Mouse (Mus musculus): ENCODE results near the gene Cux2. TPM values are rescaled to one million over a fixed set of nuclear protein-coding genes. Genes with fewer than 3 reads are reported as not detected.

Gene Cux2
- polyA plus RNA-seq, 1 experiment from 2014 or later, result 17.4 TPM

DNA sequence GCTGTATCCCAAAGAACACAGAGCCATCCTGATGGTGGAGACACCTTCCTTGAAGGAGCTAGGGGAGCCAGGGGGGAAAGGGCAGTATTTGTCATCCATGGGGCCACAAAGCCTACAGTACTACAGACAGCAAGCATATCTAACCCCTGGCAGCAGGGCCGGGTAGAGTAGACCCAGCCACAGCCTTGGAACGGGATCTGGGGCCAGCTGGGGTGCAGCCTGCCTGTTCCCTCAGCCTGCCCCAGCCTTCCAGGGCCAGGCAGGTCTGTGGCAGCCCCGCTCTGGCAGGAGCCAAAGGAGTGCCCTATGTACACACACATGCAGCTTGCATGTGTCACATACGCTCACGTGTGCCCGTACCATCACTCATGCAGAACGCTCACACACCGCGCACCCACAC lies 48.6 kb downstream of the Cux2 start:
- no peak overlapping the region for H3K27ac ChIP-seq (ENCODE audit: low read depth, low read length)
- DNase-seq (ENCODE audit: low spot score) (no peak), ATAC-seq (ENCODE audit: low FRiP score) (no peak)
- WGBS, result 91% methylated on average over 9 of the region's 9 CpGs
- H3K9ac ChIP-seq (ENCODE audit: low read depth, low read length), result no peak overlapping the region
- H3K9me3 ChIP-seq (ENCODE audit: control insufficient read depth, low read length), result no peaks in the 10 kb centered on the region
- H3K4me2 ChIP-seq (replicated peaks; ENCODE audit: low read depth, low read length), result no peak overlapping the region
- H3K4me1 ChIP-seq (replicated peaks; ENCODE audit: control insufficient read depth, insufficient read depth, low read length), result no peaks in the 10 kb centered on the region; the same call in 1 of the 2 replicates
- no peak overlapping the region for H3K4me3 ChIP-seq (ENCODE audit: low read depth, low read length)
- H3K27me3 ChIP-seq (ENCODE audit: control insufficient read depth, insufficient read depth, low read length), result no peaks in the 10 kb centered on the region
- H3K36me3 ChIP-seq (ENCODE audit: control insufficient read depth, insufficient read depth, low read length), result no peaks in the 10 kb centered on the region

DNA sequence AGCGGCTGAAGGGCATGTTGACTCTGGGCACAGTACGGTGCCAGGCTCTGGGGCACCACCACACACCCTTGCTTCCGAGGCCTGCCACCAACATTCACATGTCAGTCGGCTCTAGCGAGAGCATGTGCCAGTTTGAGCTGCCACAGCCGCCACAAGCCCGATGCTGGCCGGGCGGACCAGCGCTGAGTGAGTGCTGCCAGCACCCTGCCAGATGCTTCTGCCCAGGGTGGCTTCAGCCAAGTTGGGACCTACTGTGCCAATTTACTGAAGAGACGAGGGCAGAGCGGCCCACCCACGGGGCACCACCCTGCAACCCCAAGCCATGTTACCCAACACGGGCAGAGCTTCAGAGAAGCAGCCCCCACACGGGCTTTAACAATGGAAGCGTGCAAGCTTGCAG lies 49.5 kb downstream of the Cux2 start:
- no peak overlapping the region for H3K27ac ChIP-seq (ENCODE audit: low read depth, low read length)
- 91% methylated on average over 16 of the region's 16 CpGs for WGBS
- DNase-seq (ENCODE audit: low spot score) (no peak), ATAC-seq (ENCODE audit: low FRiP score) (no peak)
- H3K9me3 ChIP-seq (ENCODE audit: control insufficient read depth, low read length), result no peaks in the 10 kb centered on the region
- H3K36me3 ChIP-seq (ENCODE audit: control insufficient read depth, insufficient read depth, low read length), result no peaks in the 10 kb centered on the region
- no peak overlapping the region for H3K9ac ChIP-seq (ENCODE audit: low read depth, low read length)
- H3K4me3 ChIP-seq (ENCODE audit: low read depth, low read length), result no peak overlapping the region
- H3K4me1 ChIP-seq (replicated peaks; ENCODE audit: control insufficient read depth, insufficient read depth, low read length), result no peaks in the 10 kb centered on the region; the same call in 1 of the 2 replicates
- H3K4me2 ChIP-seq (replicated peaks; ENCODE audit: low read depth, low read length), result no peak overlapping the region
- H3K27me3 ChIP-seq (ENCODE audit: control insufficient read depth, insufficient read depth, low read length), result no peaks in the 10 kb centered on the region

DNA sequence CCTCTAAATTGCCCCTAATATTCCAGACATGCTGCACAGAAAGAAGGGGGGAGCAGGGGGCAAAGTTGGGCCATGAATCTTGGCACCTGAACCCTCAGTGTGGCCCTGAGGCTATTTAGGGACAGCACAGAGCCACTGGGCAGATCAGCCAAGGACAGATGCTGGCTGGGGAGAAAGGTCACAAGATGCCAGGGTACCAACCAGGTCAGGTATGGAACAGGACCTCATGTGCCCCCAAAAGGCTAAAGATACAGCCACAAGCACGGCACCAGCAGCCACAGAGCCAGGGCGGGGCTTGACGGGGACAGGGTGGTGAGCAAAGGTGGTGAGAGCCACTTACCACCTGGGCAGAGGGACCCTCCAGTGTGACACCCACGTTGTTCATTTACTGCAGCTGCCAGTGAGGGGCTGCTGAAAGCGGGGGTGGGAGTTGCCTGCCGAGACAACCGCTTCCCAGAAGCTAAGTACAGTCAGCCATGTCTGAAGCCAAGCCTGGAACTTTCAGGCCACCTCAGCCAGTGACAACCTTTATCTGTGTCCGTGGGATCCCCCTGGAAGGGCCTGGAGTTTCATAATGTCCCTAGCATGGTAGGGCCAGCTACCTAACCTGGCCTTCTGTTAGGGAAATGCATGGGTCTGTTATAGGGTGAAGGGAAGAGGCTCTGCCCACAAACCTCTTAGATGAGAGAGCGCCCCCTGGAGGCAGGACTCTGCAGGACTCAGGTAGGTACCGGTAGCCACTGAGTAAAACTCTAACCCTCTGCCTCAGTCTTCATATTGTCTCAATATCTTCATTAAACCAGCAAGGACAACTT lies 50.7 kb downstream of the Cux2 start:
- no peak overlapping the region for H3K4me2 ChIP-seq (replicated peaks; ENCODE audit: low read depth, low read length)
- no peak overlapping the region for H3K4me3 ChIP-seq (ENCODE audit: low read depth, low read length)
- no peak overlapping the region for H3K27ac ChIP-seq (ENCODE audit: low read depth, low read length)
- whole genome bisulfite sequencing, result 64% methylated on average over 10 of the region's 10 CpGs
- H3K27me3 ChIP-seq (ENCODE audit: control insufficient read depth, insufficient read depth, low read length), result no peaks in the 10 kb centered on the region
- H3K9me3 ChIP-seq (ENCODE audit: control insufficient read depth, low read length), result no peaks in the 10 kb centered on the region
- peak; percentile 81 for DNase-seq (ENCODE audit: low spot score)
- no peak overlapping the region for H3K9ac ChIP-seq (ENCODE audit: low read depth, low read length)
- ATAC-seq (ENCODE audit: low FRiP score), result no peak
- H3K36me3 ChIP-seq (ENCODE audit: control insufficient read depth, insufficient read depth, low read length), result no peaks in the 10 kb centered on the region
- H3K4me1 ChIP-seq (replicated peaks; ENCODE audit: control insufficient read depth, insufficient read depth, low read length), result no peaks in the 10 kb centered on the region; the same call in none of the 2 replicates

DNA sequence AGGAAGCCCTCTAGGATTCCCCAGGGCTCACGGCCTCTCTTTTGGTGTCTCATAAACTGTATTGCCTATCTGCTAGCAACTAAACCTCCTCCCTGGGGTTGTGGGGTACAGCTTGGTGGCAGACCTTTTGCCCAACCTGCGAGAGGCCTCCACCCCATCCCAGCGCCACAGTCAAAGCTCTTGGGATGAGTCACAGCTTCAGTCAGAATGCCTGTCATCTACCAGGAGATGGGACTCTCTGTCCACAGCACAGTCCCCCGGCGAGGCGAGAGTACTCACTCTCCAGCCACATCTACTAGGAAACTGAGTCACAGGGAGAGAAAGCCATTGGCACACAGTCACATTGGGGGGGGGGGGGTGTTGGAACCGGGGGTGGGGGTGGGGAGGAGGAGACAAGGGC lies 51.6 kb downstream of the Cux2 start:
- Histone ChIP-seq H3K9me3 (ENCODE audit: control insufficient read depth, low read length) (no peaks in the 10 kb centered on the region), H3K4me3 (ENCODE audit: low read depth, low read length) (no peak overlapping the region), H3K36me3 (ENCODE audit: control insufficient read depth, insufficient read depth, low read length) (no peaks in the 10 kb centered on the region), H3K9ac (ENCODE audit: low read depth, low read length) (no peak overlapping the region), H3K27me3 (ENCODE audit: control insufficient read depth, insufficient read depth, low read length) (no peaks in the 10 kb centered on the region), H3K27ac (ENCODE audit: low read depth, low read length) (no peak overlapping the region), H3K4me1 (replicated peaks; ENCODE audit: control insufficient read depth, insufficient read depth, low read length) (no peaks in the 10 kb centered on the region; the same call in none of the 2 replicates), H3K4me2 (replicated peaks; ENCODE audit: low read depth, low read length) (no peak overlapping the region)
- no peak for DNase-seq (ENCODE audit: low spot score)
- 81% methylated on average over 7 of the region's 7 CpGs for WGBS
- no peak for ATAC-seq (ENCODE audit: low FRiP score)

DNA sequence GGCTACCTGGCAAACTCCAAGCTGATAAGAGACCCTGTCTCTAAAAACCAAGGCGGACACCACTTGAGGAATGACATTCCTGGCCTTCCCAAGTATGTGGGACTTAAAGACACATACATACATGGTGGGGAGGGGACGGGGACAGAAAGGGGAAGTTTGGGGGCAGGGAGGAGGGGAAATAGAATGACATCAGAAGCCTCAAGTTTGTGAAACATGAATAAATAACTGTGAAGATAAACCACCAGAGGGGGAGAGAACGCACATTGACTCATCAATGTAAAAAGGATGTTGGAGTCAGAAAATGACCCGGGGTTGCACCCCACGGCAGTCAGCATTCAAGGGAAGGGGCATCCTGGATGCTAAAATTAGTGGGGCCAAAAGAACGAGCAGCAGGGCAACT lies 53.2 kb downstream of the Cux2 start:
- H3K27ac ChIP-seq (ENCODE audit: low read depth, low read length), result no peak overlapping the region

DNA sequence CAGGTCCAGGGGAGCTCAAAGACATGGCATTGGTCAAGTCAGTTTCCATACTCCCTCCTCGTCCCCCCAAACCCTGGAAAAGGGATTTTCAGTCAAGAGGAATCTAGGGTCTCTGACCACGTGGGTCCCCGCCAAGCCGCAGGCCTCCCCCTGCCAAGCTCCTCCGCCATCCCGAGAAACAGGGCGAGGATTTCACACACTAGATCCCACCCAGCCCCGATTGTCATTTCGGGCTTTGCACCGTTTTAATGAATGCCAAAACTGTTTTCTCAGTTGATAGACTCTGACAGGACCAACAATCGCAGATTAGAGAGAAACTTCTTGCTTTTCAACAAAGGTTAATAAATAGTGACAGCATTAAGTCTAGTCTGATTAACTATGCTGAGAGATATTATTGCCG lies 55.1 kb downstream of the Cux2 start:
- Histone ChIP-seq H3K36me3 (ENCODE audit: control insufficient read depth, insufficient read depth, low read length) (no peaks in the 10 kb centered on the region), H3K27ac (ENCODE audit: low read depth, low read length) (no peak overlapping the region), H3K4me3 (ENCODE audit: low read depth, low read length) (no peak overlapping the region), H3K4me1 (replicated peaks; ENCODE audit: control insufficient read depth, insufficient read depth, low read length) (peaks cover 3% of the 10 kb centered on the region), H3K9ac (ENCODE audit: low read depth, low read length) (no peak overlapping the region), H3K27me3 (ENCODE audit: control insufficient read depth, insufficient read depth, low read length) (no peaks in the 10 kb centered on the region), H3K9me3 (ENCODE audit: control insufficient read depth, low read length) (no peaks in the 10 kb centered on the region), H3K4me2 (replicated peaks; ENCODE audit: low read depth, low read length) (no peak overlapping the region)
- ATAC-seq (ENCODE audit: low FRiP score) (no peak), DNase-seq (ENCODE audit: low spot score) (no peak)
- WGBS, result 90% methylated on average over 12 of the region's 12 CpGs

More for the DNA sequence above, 53.2 kb downstream of the Cux2 start:
- H3K36me3 ChIP-seq (ENCODE audit: control insufficient read depth, insufficient read depth, low read length), result no peaks in the 10 kb centered on the region
- DNase-seq (ENCODE audit: low spot score) (no peak), ATAC-seq (ENCODE audit: low FRiP score) (no peak)
- no peak overlapping the region for H3K4me3 ChIP-seq (ENCODE audit: low read depth, low read length)
- peaks cover 3% of the 10 kb centered on the region for H3K4me1 ChIP-seq (replicated peaks; ENCODE audit: control insufficient read depth, insufficient read depth, low read length)
- H3K4me2 ChIP-seq (replicated peaks; ENCODE audit: low read depth, low read length), result no peak overlapping the region
- no peaks in the 10 kb centered on the region for H3K27me3 ChIP-seq (ENCODE audit: control insufficient read depth, insufficient read depth, low read length)
- H3K9me3 ChIP-seq (ENCODE audit: control insufficient read depth, low read length), result no peaks in the 10 kb centered on the region
- WGBS, result 74% methylated on average over 6 of the region's 6 CpGs
- H3K9ac ChIP-seq (ENCODE audit: low read depth, low read length), result no peak overlapping the region

DNA sequence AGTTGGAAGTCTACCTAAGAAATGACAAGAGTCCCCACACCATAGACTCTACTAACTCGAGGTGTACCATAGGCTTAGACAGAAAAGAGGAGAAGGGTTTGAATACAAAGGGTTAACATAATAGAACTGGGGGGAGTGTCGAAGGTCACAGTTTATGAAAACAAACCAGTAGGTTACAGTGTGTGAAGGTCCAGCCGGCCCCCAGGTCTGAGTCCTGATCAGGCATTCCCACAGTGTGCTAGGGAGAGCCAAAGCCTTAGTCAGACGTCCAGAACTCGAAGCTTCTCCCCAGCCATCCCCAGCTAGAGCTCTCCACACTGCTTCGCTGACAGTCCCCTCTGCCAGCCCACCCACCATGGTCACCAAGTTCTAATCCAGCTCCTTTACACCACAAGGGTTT lies 58.0 kb downstream of the Cux2 start:
- Histone ChIP-seq H3K9me3 (ENCODE audit: control insufficient read depth, low read length) (no peaks in the 10 kb centered on the region), H3K4me2 (replicated peaks; ENCODE audit: low read depth, low read length) (no peak overlapping the region), H3K9ac (ENCODE audit: low read depth, low read length) (no peak overlapping the region), H3K4me1 (replicated peaks; ENCODE audit: control insufficient read depth, insufficient read depth, low read length) (peaks cover 7% of the 10 kb centered on the region), H3K27me3 (ENCODE audit: control insufficient read depth, insufficient read depth, low read length) (no peaks in the 10 kb centered on the region), H3K36me3 (ENCODE audit: control insufficient read depth, insufficient read depth, low read length) (no peaks in the 10 kb centered on the region), H3K4me3 (ENCODE audit: low read depth, low read length) (no peak overlapping the region), H3K27ac (ENCODE audit: low read depth, low read length) (no peak overlapping the region)
- WGBS, result 44% methylated on average over 6 of the region's 6 CpGs
- DNase-seq (ENCODE audit: low spot score) (no peak), ATAC-seq (ENCODE audit: low FRiP score) (no peak)

DNA sequence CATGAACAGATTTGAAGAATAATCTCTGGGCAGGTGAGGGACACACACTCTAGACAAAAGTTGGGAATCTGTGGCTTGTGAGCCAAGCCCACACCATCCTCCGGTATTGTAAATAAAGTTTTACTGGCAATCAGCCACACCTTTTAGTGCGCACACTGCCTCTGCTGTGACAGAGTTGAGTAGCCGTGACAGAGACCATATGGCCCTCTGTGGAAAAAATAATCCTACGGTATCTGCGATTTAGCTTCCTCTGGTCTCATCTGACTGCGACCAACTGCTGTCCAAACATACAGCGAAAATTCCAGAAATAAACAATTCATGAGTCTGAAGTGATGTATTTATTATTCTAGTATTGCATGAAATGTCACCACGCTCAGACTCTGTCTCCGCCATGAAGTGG lies 64.0 kb downstream of the Cux2 start:
- ATAC-seq (ENCODE audit: low FRiP score) (no peak), DNase-seq (ENCODE audit: low spot score) (no peak)
- Histone ChIP-seq H3K27ac (ENCODE audit: low read depth, low read length) (no peak overlapping the region), H3K4me2 (replicated peaks; ENCODE audit: low read depth, low read length) (no peak overlapping the region), H3K27me3 (ENCODE audit: control insufficient read depth, insufficient read depth, low read length) (no peaks in the 10 kb centered on the region), H3K36me3 (ENCODE audit: control insufficient read depth, insufficient read depth, low read length) (no peaks in the 10 kb centered on the region), H3K9ac (ENCODE audit: low read depth, low read length) (no peak overlapping the region), H3K4me3 (ENCODE audit: low read depth, low read length) (no peak overlapping the region), H3K4me1 (replicated peaks; ENCODE audit: control insufficient read depth, insufficient read depth, low read length) (peaks cover 10% of the 10 kb centered on the region), H3K9me3 (ENCODE audit: control insufficient read depth, low read length) (no peaks in the 10 kb centered on the region)
- 89% methylated on average over 9 of the region's 9 CpGs for WGBS

DNA sequence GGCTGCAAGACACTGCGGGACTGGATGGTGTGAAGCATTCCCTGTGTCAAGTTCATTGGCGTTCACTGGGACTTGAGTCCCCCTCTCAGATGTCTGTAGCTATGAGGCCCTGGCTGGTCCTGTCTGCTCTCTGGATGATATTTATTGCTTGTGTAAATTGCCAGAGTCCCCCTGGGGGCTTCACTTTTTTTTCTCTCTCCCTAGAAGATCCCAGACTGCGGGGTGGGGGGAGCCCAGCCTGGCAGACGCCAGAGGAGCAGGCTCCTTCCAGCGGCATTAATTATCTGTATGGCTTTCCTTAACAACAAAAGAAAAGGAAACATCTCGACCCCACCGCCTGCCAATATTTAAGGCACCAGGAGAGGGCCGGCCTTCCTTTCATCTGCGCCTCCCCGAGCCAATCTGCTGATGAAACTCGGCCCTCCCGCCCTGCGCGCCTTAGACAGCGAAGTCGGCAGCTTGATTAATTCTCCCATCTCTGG lies 68.2 kb downstream of the Cux2 start:
- no peak overlapping the region for H3K4me3 ChIP-seq (ENCODE audit: low read depth, low read length)
- no peaks in the 10 kb centered on the region for H3K36me3 ChIP-seq (ENCODE audit: control insufficient read depth, insufficient read depth, low read length)
- DNase-seq (ENCODE audit: low spot score) (peak; percentile 68), ATAC-seq (ENCODE audit: low FRiP score) (peak; percentile 80)
- peak overlapping the region; percentile 20; the same call in 1 of the 2 replicates for H3K9ac ChIP-seq (ENCODE audit: low read depth, low read length)
- no peak overlapping the region for H3K4me2 ChIP-seq (replicated peaks; ENCODE audit: low read depth, low read length)
- peaks cover 6% of the 10 kb centered on the region for H3K4me1 ChIP-seq (replicated peaks; ENCODE audit: control insufficient read depth, insufficient read depth, low read length)
- peak overlapping the region; percentile 91 for H3K27ac ChIP-seq (ENCODE audit: low read depth, low read length)
- H3K9me3 ChIP-seq (ENCODE audit: control insufficient read depth, low read length), result no peaks in the 10 kb centered on the region
- H3K27me3 ChIP-seq (ENCODE audit: control insufficient read depth, insufficient read depth, low read length), result no peaks in the 10 kb centered on the region
- 20% methylated on average over 16 of the region's 16 CpGs for WGBS

All from hindbrain, embryonic 11.5 days (tissue).